Mouse (Mus musculus): ENCODE measurements at regions not wholly inside any gene's neighbourhood (a gene's known extent, or its start where the extent isn't known, plus 50 kb on each side); places are given as distances from the start of the nearest gene placed in this dataset.

DNA sequence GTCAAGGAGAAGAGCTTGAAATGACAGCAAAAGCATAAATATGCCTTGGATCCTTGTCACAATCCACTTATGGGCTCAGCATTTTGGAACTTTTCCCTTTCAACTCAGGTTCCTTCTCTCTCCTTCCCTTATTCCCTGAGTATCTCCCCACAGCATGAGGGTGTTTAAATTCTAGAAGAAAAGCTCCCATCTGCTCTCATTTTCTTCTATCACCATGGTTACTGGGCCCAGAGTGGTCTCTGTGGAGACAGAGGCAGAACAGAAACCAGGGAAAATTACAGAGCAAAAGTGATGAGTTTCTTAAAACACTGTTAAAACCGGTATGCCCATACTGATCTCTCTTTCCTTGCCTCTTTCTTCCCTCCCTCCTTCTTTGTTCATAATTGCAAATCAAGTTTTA is 66.9 kb upstream of the Fam49a start:
- no peak for TF ChIP-seq POLR2A (IDR thresholded peaks at IDR 0.05; ENCODE audit: low read depth, low read length)
- no peak for TF ChIP-seq CTCF (IDR thresholded peaks at IDR 0.05; ENCODE audit: extremely low read depth, insufficient read length, insufficient replicate concordance, low read depth, low read length)
